Mouse (Mus musculus) C2C12 (cell line): ENCODE measurements around the gene Nsg2.

ENCODE experiments used
- CTCF ChIP-seq: IDR thresholded peaks from one replicate; pipeline ENCODE4 v1.5.1; 2011; ENCODE audit not compliant: control insufficient read depth, insufficient read depth, insufficient read length
- MAX ChIP-seq: IDR thresholded peaks from one replicate; pipeline ENCODE4 v1.6.1; 2011; ENCODE audit warnings: mild to moderate bottlenecking, control low read depth
- USF1 ChIP-seq: IDR thresholded peaks from one replicate; pipeline ENCODE4 v1.6.1; 2011; ENCODE audit warnings: low read depth, mild to moderate bottlenecking, control low read depth, moderate library complexity

GRCm38 (mm10) chr11:32009961-32010662, 9.8 kb downstream of the Nsg2 start:
- no peak for TF ChIP-seq CTCF
- TF ChIP-seq USF1, result no peak
- no peak for TF ChIP-seq MAX
